Mouse (Mus musculus): ENCODE measurements around the gene Ceacam16. TPM values are rescaled to one million over a fixed set of nuclear protein-coding genes. Genes with fewer than 3 reads are reported as not detected.
A peak's percentile ranks its signal among the peaks of the same experiment; 100 is the strongest.

Ceacam16 gene
- polyA plus RNA-seq, 1 experiment, result 0.21 TPM

DNA sequence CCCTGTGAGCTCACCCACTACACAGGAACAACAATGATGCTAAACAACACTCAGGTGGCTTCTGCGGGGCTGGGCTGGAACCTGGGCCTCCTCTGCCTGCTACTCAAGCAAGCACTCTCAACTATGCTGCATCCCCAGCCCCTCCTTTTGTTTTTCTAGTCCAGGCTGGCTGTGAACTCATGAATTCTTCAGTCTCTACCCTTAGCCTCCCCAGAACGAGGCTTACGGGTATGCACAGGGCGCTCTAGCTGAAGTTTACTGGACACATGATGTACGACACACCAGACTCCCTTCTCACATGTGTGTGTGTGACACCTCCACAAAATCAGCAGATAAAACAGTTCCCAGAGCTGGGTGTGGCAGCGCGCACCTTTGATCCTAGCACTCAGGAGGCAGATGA is 42.2 kb downstream of the Ceacam16 start:
- WGBS, result 86% methylated on average over 7 of the region's 7 CpGs
- DNase-seq, result no peak
- H3K4me3 ChIP-seq (replicated peaks; ENCODE audit: insufficient read depth, low read depth, low read length), result no peak overlapping the region
- no peak overlapping the region for H3K27ac ChIP-seq (ENCODE audit: insufficient read depth, low read length)
- no peak for TF ChIP-seq POLR2A (IDR thresholded peaks at IDR 0.05; ENCODE audit: borderline replicate concordance, insufficient read depth, low read length)
- no peak for TF ChIP-seq CTCF (IDR thresholded peaks at IDR 0.05; ENCODE audit: borderline replicate concordance, insufficient read depth, low read depth, low read length)
- no peaks in the 10 kb centered on the region for H3K4me1 ChIP-seq (ENCODE audit: control insufficient read depth, insufficient read depth, low read length)
- H3K27me3 ChIP-seq (ENCODE audit: control insufficient read depth, insufficient read depth, low read length), result peaks cover 3% of the 10 kb centered on the region; the same call in 1 of the 2 replicates

DNA sequence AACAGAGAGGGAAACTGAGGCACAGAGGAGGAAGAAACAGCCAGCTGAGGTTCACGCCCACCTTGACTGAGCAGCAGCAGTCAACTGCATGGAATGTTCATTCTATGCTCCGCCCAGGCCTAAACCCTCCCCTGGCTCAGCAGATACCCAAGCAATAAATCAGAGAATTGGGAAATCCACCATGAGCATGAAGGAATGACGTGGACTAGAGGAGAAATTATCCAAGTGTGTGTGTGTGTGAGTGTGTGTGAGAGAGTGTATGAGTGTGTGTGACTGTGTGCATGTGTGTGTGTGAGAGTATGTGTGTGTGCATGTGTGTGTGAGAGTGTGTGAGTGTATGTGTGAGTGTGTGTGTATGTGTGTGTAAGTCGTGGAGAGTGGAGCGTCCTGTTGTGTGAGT is 42.7 kb downstream of the Ceacam16 start:
- DNase-seq, result no peak
- Histone ChIP-seq H3K4me3 (replicated peaks; ENCODE audit: insufficient read depth, low read depth, low read length) (no peak overlapping the region), H3K27me3 (ENCODE audit: control insufficient read depth, insufficient read depth, low read length) (peaks cover 3% of the 10 kb centered on the region; the same call in 1 of the 2 replicates), H3K27ac (ENCODE audit: insufficient read depth, low read length) (no peak overlapping the region), H3K4me1 (ENCODE audit: control insufficient read depth, insufficient read depth, low read length) (no peaks in the 10 kb centered on the region)
- no peak for TF ChIP-seq CTCF (IDR thresholded peaks at IDR 0.05; ENCODE audit: borderline replicate concordance, insufficient read depth, low read depth, low read length)
- no peak for TF ChIP-seq POLR2A (IDR thresholded peaks at IDR 0.05; ENCODE audit: borderline replicate concordance, insufficient read depth, low read length)
- 80% methylated on average over 5 of the region's 5 CpGs for WGBS

DNA sequence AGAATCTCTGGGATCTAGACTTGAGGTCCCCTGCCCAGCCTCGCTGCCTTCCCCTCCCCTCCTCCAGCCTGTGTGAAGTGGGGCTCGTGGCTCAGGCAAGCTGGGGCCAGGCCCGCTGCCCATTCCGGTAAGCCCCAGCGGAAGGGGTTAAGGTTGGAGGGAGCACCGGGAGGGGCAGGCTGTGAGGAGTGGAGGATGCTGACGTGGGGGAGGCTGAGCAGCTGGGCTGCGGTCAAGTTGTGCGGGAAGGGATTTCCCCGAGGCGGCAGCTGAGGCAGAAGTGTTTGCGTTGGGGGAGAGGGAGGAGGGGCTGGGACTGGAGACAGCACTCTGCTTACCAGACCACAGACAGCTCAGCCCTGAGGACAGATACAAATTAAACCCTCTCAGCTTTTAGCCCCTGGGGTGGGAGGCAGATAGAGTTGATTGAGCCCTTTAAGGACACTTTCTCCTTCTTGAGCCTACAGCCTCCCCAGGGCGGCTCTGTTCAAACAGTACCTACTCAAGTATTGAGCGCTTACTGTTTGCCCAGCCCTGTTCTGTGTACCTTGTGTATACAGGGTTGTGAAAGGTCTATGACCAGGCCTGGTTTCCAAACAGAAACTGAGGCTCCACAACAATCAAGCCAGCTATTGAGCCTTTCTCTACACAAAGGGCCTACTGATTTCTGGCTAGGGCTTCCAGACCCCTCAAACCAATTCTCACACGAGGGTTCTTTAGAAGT is 43.6 kb downstream of the Ceacam16 start:
- Histone ChIP-seq H3K27ac (ENCODE audit: insufficient read depth, low read length) (no peak overlapping the region), H3K4me3 (replicated peaks; ENCODE audit: insufficient read depth, low read depth, low read length) (no peak overlapping the region), H3K27me3 (ENCODE audit: control insufficient read depth, insufficient read depth, low read length) (peaks cover 1% of the 10 kb centered on the region; the same call in 1 of the 2 replicates), H3K4me1 (ENCODE audit: control insufficient read depth, insufficient read depth, low read length) (no peaks in the 10 kb centered on the region)
- 17% methylated on average over 15 of the region's 15 CpGs for WGBS
- TF ChIP-seq CTCF (IDR thresholded peaks at IDR 0.05; ENCODE audit: borderline replicate concordance, insufficient read depth, low read depth, low read length) (no peak), POLR2A (IDR thresholded peaks at IDR 0.05; ENCODE audit: borderline replicate concordance, insufficient read depth, low read length) (no peak)
- no peak for DNase-seq

DNA sequence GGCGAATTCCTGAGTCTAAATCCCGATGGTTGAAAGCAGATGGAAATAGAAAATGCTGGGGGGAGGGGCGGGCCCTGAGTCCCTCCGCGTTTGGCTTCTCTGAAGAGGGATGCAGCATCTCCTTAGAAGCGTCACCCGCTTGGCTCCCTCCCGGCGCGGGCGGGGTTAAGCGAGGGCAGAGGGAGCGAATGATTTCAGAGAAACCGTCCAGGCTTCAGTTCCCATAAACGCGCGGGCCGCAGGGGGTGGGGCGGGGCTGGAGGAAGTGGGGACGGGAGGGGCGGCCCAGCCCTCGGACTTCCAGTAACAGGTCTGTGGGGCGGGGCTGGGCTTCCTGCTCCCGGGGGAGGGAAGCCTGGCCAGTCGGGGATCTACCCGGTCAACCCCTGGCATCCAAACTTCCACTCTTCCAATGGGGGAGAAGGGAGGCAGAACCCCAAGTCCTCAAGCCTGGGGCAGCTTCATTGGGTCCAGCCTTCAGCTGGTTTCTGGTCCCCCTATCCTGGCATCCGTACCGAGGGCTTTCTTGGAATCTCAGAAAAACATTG is 44.8 kb downstream of the Ceacam16 start:
- 1% methylated on average over 28 of the region's 28 CpGs for WGBS

DNA sequence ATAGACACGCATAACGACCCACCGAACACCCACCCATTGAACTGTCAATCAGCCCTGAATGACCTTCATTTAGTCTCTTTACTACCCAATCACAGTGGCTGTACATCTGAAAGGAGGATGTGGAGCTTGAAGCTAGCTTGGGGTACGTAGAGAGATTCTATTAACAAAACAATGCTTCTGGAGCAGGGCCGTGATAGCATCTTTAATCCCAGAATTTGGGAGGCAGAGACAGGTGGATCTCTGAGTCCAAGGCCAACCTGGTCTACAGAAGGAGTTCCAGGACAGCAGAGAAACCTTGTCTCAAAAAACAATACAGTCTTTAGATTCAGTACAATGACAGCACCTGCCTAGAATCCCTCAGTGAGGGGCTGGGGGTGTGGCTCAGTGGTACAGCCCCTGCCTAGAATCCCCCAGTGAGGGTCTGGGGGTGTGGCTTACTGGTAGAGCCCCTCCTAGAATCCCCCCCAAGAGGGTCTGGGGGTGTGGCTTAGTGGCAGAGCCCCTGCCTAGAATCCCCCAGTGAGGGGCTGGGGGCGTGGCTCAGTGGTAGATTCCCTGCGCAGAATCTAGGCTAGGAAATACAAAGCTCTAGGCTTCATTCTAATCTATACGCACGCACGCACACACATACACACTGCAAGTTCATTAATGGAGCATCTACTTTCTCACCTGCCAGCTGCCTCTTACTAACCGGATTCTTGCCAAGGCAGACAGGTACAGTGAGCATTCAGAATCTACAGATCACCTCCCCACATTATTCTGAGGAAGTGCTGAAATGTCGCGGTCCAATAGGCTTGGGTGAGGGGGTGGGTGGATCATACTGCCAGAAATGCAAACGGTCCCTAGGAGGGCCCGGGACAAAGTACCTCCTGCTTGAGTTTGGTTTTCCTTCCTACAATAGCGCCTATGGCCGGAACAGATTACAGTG is 45.5 kb downstream of the Ceacam16 start:
- H3K4me3 ChIP-seq (replicated peaks; ENCODE audit: insufficient read depth, low read depth, low read length), result peak overlapping the region; percentile 47
- no peaks in the 10 kb centered on the region; the same call in 1 of the 2 replicates for H3K27me3 ChIP-seq (ENCODE audit: control insufficient read depth, insufficient read depth, low read length)
- H3K27ac ChIP-seq (ENCODE audit: insufficient read depth, low read length), result no peak overlapping the region
- no peak for TF ChIP-seq CTCF (IDR thresholded peaks at IDR 0.05; ENCODE audit: borderline replicate concordance, insufficient read depth, low read depth, low read length)
- TF ChIP-seq POLR2A (IDR thresholded peaks at IDR 0.05; ENCODE audit: borderline replicate concordance, insufficient read depth, low read length), result no peak
- WGBS, result 28% methylated on average over 17 of the region's 17 CpGs
- no peak for DNase-seq
- no peaks in the 10 kb centered on the region for H3K4me1 ChIP-seq (ENCODE audit: control insufficient read depth, insufficient read depth, low read length)

More for the DNA sequence above, 44.8 kb downstream of the Ceacam16 start:
- Histone ChIP-seq H3K4me1 (ENCODE audit: control insufficient read depth, insufficient read depth, low read length) (no peaks in the 10 kb centered on the region), H3K27ac (ENCODE audit: insufficient read depth, low read length) (no peak overlapping the region), H3K27me3 (ENCODE audit: control insufficient read depth, insufficient read depth, low read length) (no peaks in the 10 kb centered on the region; the same call in 1 of the 2 replicates), H3K4me3 (replicated peaks; ENCODE audit: insufficient read depth, low read depth, low read length) (peak overlapping the region; percentile 47)
- TF ChIP-seq CTCF (IDR thresholded peaks at IDR 0.05; ENCODE audit: borderline replicate concordance, insufficient read depth, low read depth, low read length) (no peak), POLR2A (IDR thresholded peaks at IDR 0.05; ENCODE audit: borderline replicate concordance, insufficient read depth, low read length) (no peak)
- peak; percentile 18 to 27 for DNase-seq

DNA sequence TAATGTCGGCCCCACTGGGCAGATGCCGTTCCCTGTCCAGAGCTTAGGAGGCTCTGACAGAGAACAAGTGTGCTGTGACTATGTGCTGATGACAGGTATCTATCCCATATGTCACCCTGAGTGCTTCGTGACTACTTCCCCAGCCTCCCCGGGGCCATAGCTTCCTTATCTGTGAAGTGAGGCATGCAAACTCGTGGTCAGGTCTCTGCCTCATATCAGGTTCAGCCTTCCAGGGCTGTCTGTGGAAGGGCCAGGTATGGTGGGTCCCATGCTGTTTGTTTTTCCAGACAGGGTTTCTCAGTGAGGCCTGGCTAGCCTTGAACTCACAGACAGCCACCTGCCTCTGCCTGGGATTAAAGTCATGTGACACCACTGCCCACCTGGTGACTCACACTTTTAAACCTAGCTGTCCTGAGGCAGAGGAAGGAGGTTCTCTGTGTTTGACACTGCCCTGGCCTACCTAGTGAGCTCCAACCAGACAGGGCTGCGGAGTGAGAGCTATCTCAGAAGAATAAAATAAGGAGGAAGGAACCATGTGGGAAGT is 47.4 kb downstream of the Ceacam16 start:
- DNase-seq, result no peak
- WGBS, result 79% methylated on average over 6 of the region's 6 CpGs
- no peak overlapping the region for H3K4me3 ChIP-seq (replicated peaks; ENCODE audit: insufficient read depth, low read depth, low read length)
- no peaks in the 10 kb centered on the region; the same call in 1 of the 2 replicates for H3K27me3 ChIP-seq (ENCODE audit: control insufficient read depth, insufficient read depth, low read length)
- TF ChIP-seq POLR2A (IDR thresholded peaks at IDR 0.05; ENCODE audit: borderline replicate concordance, insufficient read depth, low read length), result no peak
- TF ChIP-seq CTCF (IDR thresholded peaks at IDR 0.05; ENCODE audit: borderline replicate concordance, insufficient read depth, low read depth, low read length), result no peak
- no peak overlapping the region for H3K27ac ChIP-seq (ENCODE audit: insufficient read depth, low read length)
- no peaks in the 10 kb centered on the region for H3K4me1 ChIP-seq (ENCODE audit: control insufficient read depth, insufficient read depth, low read length)

DNA sequence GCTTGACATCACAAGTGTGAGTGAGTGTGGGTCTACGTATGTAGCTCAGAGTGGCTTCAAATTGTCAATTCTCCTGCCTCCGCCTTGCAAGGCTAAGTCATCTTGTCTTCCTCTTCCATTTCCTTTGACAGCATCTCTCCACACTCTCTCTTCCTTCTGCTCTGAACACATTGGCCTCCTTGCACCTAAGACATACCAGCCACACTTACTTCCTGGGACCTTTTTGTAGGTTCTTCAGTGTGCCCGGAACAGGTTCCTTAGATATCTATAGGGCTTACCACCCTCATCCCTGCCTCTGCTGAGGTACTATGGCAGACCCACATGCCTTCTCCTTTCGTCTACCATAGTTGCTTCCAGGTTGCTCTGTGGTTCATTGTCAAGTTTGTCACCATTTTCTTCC is 47.9 kb downstream of the Ceacam16 start:
- no peak overlapping the region for H3K4me3 ChIP-seq (replicated peaks; ENCODE audit: insufficient read depth, low read depth, low read length)
- H3K4me1 ChIP-seq (ENCODE audit: control insufficient read depth, insufficient read depth, low read length), result no peaks in the 10 kb centered on the region
- TF ChIP-seq POLR2A (IDR thresholded peaks at IDR 0.05; ENCODE audit: borderline replicate concordance, insufficient read depth, low read length), result no peak
- TF ChIP-seq CTCF (IDR thresholded peaks at IDR 0.05; ENCODE audit: borderline replicate concordance, insufficient read depth, low read depth, low read length), result no peak
- 84% methylated on average over 4 of the region's 4 CpGs for WGBS
- H3K27ac ChIP-seq (ENCODE audit: insufficient read depth, low read length), result no peak overlapping the region
- no peak for DNase-seq
- no peaks in the 10 kb centered on the region; the same call in 1 of the 2 replicates for H3K27me3 ChIP-seq (ENCODE audit: control insufficient read depth, insufficient read depth, low read length)

All from cerebellum, adult 2 months (tissue).